Mouse (Mus musculus) layer of hippocampus, adult 9-11 months (tissue): ENCODE measurements around the gene Jazf1.

Experiments used
- DNase-seq: peaks from one replicate; pipeline ENCODE4 v3.0.0; 2022

Jazf1 gene

GRCm38 (mm10) chr6:52790781-52791180 is 277.6 kb downstream of the Jazf1 start:
- no peak for DNase-seq

GRCm38 (mm10) chr6:52790316-52790715 is 278.1 kb downstream of the Jazf1 start:
- no peak for DNase-seq

GRCm38 (mm10) chr6:52779546-52779945 is 288.9 kb downstream of the Jazf1 start:
- DNase-seq: no peak

GRCm38 (mm10) chr6:52778523-52778922 is 289.9 kb downstream of the Jazf1 start:
- no peak for DNase-seq

- DNase-seq: no peak
Observed at GRCm38 (mm10) chr6:52777034-52777433, 291.4 kb downstream of the Jazf1 start.

- DNase-seq: no peak
Observed at GRCm38 (mm10) chr6:52775956-52776355, 292.5 kb downstream of the Jazf1 start.

GRCm38 (mm10) chr6:52775350-52775749 is 293.1 kb downstream of the Jazf1 start:
- DNase-seq: no peak

- DNase-seq: no peak
Observed at GRCm38 (mm10) chr6:52773132-52773531, 295.3 kb downstream of the Jazf1 start.

- DNase-seq: no peak
Observed at GRCm38 (mm10) chr6:52770789-52771188, 297.6 kb downstream of the Jazf1 start.

GRCm38 (mm10) chr6:52765206-52765605 is 303.2 kb downstream of the Jazf1 start:
- DNase-seq: no peak

- DNase-seq: no peak
Observed at GRCm38 (mm10) chr6:52752832-52753231, 315.6 kb downstream of the Jazf1 start.

- no peak for DNase-seq
Observed at GRCm38 (mm10) chr6:52734630-52735029, 333.8 kb downstream of the Jazf1 start.

GRCm38 (mm10) chr6:52730338-52730737 is 338.1 kb downstream of the Jazf1 start:
- no peak for DNase-seq

GRCm38 (mm10) chr6:52724805-52725439 is 343.5 kb downstream of the Jazf1 start:
- DNase-seq: peak; percentile 52
